Mouse (Mus musculus) erythroblast, embryonic 14.5 days (primary cell): ENCODE data around the gene Tmem176a.

Experiments used
- GATA1 ChIP-seq: IDR thresholded peaks from 2 replicates; pipeline ENCODE4 v1.6.1; 2012; ENCODE audit warnings: low read length, inconsistent platforms, mixed read lengths
- TAL1 ChIP-seq: IDR thresholded peaks from 3 replicates; pipeline ENCODE4 v1.6.1; 2012; ENCODE audit warnings: low read length, inconsistent platforms, mixed read lengths

DNA sequence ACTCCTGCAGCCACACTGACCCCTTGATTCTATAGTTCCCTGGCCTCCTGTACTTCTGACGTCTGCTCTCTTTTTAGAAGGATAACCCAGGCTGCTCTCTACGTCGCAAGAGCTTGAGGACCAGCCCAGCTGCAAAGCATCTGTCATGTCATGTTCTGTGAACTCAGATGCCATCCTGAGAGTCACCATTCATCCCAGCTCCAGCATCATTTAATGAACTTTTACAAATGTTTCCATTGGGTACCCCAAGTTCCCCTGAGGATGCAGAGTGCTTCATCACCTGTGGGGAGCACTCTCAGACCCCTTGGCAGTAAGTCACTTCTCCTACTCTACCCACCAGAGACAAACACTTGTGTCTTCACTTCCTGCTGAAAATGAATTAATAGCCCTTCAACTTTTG lies 23.5 kb downstream of the Tmem176a start:
- no peak for TF ChIP-seq TAL1
- TF ChIP-seq GATA1 = no peak
